Mouse (Mus musculus): ENCODE data around the gene Slc25a47. TPM values are rescaled to one million over a fixed set of nuclear protein-coding genes. Genes with fewer than 3 reads are reported as not detected.
"Not testable (repeated sequence)": the region's sequence is repeated elsewhere in the genome, so short reads cannot be mapped to it uniquely, and the experiment has no call there.

Gene Slc25a47
- polyA plus RNA-seq, 1 experiment from 2014 or later = 12.0 TPM

DNA sequence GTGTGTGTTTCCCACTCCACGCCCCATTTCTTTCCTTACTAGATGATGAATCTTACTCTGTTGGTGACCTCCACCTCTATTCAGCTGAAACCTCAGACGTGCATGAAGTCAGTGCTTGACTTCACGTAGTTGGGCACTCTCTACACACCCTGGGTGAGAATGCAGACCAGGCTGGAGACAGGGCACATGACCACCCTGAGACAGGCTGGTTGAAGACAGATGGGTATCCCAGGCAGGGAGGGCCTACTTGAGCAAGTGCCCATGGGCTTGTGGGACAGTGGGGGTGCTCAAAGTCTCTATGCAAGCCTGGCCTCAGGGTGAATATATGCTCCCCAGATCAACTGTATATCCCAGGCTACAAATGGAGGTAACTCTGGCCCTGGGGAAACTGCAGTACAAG is 1.5 kb upstream of the Slc25a47 start:
- Histone ChIP-seq H3K9me3 (ENCODE audit: low read length) (no peaks in the 10 kb centered on the region), H3K36me3 (ENCODE audit: insufficient read depth, low read length) (no peaks in the 10 kb centered on the region), H3K4me3 (ENCODE audit: low read length) (no peak overlapping the region), H3K4me2 (replicated peaks; ENCODE audit: low read depth, low read length) (0 out of 2 replicates have a peak overlapping the region, but pooled peaks have one; percentile 97), H3K4me1 (ENCODE audit: insufficient read depth, low read length) (peaks cover 47% of the 10 kb centered on the region), H3K27ac (ENCODE audit: low read length) (no peak overlapping the region), H3K27me3 (ENCODE audit: insufficient read depth, low read length) (no peaks in the 10 kb centered on the region), H3K9ac (replicated peaks; ENCODE audit: low read length) (no peak overlapping the region)
- WGBS = 62% methylated on average over 3 of the region's 3 CpGs
- no peak for ATAC-seq (ENCODE audit: low FRiP score, low TSS enrichment)

DNA sequence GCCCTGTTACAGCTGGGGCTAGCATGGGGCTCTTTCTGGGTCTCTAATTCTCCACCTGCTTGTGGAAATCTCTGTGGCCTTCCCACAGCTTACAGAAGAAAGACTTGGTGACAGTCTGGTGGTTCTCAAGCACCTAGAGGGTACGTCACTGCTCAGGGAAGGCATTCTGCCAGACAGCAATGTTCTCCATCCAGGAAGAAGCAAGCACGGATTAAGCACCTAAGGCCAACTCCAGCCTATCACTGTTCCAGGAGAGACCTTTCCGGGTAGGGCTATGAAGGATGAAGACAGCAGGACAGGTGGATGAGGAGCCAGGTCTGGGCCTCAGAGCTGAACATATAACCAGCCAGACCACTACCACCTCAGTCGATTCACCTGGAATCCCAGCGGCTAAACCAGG is 1.1 kb upstream of the Slc25a47 start:
- ATAC-seq (ENCODE audit: low FRiP score, low TSS enrichment) = no peak
- peak overlapping the region; percentile 91 for H3K9ac ChIP-seq (replicated peaks; ENCODE audit: low read length)
- peak overlapping the region; percentile 97 for H3K4me2 ChIP-seq (replicated peaks; ENCODE audit: low read depth, low read length)
- no peaks in the 10 kb centered on the region for H3K9me3 ChIP-seq (ENCODE audit: low read length)
- 38% methylated on average over 5 of the region's 5 CpGs for WGBS
- no peak overlapping the region for H3K27ac ChIP-seq (ENCODE audit: low read length)
- H3K36me3 ChIP-seq (ENCODE audit: insufficient read depth, low read length) = no peaks in the 10 kb centered on the region
- H3K4me1 ChIP-seq (ENCODE audit: insufficient read depth, low read length) = peaks cover 49% of the 10 kb centered on the region
- peak overlapping the region; percentile 59 for H3K4me3 ChIP-seq (ENCODE audit: low read length)
- no peaks in the 10 kb centered on the region for H3K27me3 ChIP-seq (ENCODE audit: insufficient read depth, low read length)

DNA sequence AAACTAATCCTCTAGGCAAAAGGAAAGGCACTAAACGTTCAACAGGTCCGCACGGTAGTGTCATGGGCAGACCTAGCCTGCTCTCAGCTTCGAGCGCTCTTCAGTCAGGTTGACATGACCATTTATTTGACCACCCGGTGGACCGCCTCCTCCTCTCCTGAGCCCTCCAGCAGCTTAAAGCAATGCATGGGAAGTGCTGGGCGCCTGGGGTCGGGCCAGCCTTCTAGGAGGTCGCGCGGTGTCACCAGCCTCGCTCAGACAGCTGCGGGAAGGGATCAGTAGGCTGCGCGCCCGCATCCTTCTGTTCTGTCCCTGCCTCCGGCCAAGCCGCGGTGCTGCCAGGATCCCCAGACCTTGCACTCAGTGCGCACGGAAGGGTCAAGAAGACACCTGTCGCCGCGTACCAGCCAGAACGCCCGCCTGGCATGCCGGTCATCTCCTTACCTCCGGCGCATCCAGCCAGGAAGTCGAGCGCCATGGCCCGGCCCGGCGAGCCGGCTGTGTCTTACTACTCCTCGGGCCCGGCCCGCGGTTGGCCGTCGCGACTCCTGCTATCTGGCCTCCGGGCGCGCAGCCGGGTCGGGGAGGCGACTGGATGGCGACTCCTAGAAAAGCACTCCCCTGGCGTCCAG is 522 bp upstream of the Slc25a47 start:
- Histone ChIP-seq H3K9me3 (ENCODE audit: low read length) (no peaks in the 10 kb centered on the region), H3K9ac (replicated peaks; ENCODE audit: low read length) (peak overlapping the region; percentile 91), H3K4me1 (ENCODE audit: insufficient read depth, low read length) (peaks cover 50% of the 10 kb centered on the region), H3K27ac (ENCODE audit: low read length) (no peak overlapping the region; the same call in 1 of the 2 replicates), H3K36me3 (ENCODE audit: insufficient read depth, low read length) (no peaks in the 10 kb centered on the region), H3K27me3 (ENCODE audit: insufficient read depth, low read length) (no peaks in the 10 kb centered on the region), H3K4me2 (replicated peaks; ENCODE audit: low read depth, low read length) (peak overlapping the region; percentile 97), H3K4me3 (ENCODE audit: low read length) (peak overlapping the region; percentile 59)
- WGBS = 2% methylated on average over 51 of the region's 51 CpGs
- peak; percentile 8 for ATAC-seq (ENCODE audit: low FRiP score, low TSS enrichment)

DNA sequence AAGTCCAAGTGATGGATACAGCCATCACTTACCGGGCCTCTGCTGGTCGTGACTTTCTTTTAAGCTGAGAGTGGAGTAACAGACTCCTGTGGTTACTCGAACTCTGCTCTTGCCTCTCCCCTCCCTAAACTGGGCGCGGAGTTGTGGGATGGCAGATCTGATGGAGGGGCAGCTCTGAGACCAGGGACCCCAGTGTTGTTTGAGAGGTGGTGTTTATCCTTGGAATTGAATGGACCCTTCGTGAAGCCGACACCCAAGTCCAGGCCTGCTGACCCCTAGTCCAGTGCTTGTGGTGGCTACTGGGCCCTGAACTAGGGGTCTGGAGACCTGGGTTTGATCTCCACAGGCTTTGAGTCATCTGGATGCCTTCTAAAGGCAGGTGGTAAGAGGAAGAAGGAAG is 876 bp downstream of the Slc25a47 start:
- WGBS = 46% methylated on average over 7 of the region's 7 CpGs
- H3K9me3 ChIP-seq (ENCODE audit: low read length) = no peaks in the 10 kb centered on the region

DNA sequence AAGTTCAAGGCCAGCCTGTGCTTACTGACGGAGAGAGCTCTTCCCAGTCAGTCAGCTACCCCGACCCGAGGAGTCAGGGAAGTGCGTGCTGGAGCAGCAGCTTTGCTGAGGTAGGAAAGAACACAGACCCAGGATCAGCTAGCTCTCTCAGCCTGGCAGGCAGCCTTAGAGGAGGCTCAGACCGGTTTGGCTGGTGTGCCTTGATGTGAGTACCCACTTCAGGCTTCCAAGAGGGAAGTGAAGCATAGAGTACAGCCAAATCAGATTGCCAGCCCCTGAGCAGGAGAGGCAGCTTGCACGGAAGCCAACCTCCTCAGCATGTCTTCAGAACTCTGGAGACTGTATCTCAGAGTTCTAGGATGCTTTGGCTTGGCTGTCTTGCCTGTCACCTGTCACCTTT is 5.3 kb downstream of the Slc25a47 start:
- H3K27ac ChIP-seq (ENCODE audit: low read length) = peak overlapping the region; percentile 35; the same call in 1 of the 2 replicates
- no peak overlapping the region for H3K4me2 ChIP-seq (replicated peaks; ENCODE audit: low read depth, low read length)
- no peaks in the 10 kb centered on the region for H3K27me3 ChIP-seq (ENCODE audit: insufficient read depth, low read length)
- WGBS = 85% methylated on average over 6 of the region's 6 CpGs
- peaks cover 31% of the 10 kb centered on the region for H3K4me1 ChIP-seq (ENCODE audit: insufficient read depth, low read length)
- H3K9me3 ChIP-seq (ENCODE audit: low read length) = no peaks in the 10 kb centered on the region
- H3K36me3 ChIP-seq (ENCODE audit: insufficient read depth, low read length) = peaks cover 38% of the 10 kb centered on the region
- ATAC-seq (ENCODE audit: low FRiP score, low TSS enrichment) = peak; percentile 72
- no peak overlapping the region for H3K4me3 ChIP-seq (ENCODE audit: low read length)
- no peak overlapping the region for H3K9ac ChIP-seq (replicated peaks; ENCODE audit: low read length)

More for the DNA sequence above, 876 bp downstream of the Slc25a47 start:
- peak overlapping the region; percentile 88 for H3K27ac ChIP-seq (ENCODE audit: low read length)
- H3K4me3 ChIP-seq (ENCODE audit: low read length) = peak overlapping the region; percentile 59
- H3K9ac ChIP-seq (replicated peaks; ENCODE audit: low read length) = peak overlapping the region; percentile 91
- peaks cover 6% of the 10 kb centered on the region; the same call in 1 of the 2 replicates for H3K36me3 ChIP-seq (ENCODE audit: insufficient read depth, low read length)
- H3K4me1 ChIP-seq (ENCODE audit: insufficient read depth, low read length) = peaks cover 52% of the 10 kb centered on the region
- peak overlapping the region; percentile 97 for H3K4me2 ChIP-seq (replicated peaks; ENCODE audit: low read depth, low read length)
- H3K27me3 ChIP-seq (ENCODE audit: insufficient read depth, low read length) = no peaks in the 10 kb centered on the region
- no peak for ATAC-seq (ENCODE audit: low FRiP score, low TSS enrichment)

DNA sequence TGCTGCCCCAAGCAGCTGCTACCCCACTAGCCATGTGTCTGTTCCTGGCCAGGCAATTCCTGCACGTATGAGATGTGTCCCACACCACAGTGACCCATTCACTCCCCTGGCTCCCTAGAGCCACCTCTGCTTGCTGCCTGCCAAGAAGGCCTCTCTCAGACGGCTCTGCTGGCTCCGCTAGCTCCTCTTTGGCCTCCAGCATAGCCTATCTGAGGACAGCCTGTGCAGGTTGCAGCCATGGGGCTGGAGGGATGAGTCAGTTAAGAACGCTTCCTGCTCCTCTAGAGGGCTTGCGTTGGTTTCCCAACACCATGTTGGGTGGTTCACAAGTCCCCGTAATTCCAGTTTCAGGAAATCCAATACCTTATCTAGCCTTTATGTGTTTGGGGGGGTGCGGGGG is 6.8 kb downstream of the Slc25a47 start:
- 90% methylated on average over 7 of the region's 7 CpGs for WGBS
- Histone ChIP-seq H3K36me3 (ENCODE audit: insufficient read depth, low read length) (peaks cover 38% of the 10 kb centered on the region), H3K27ac (ENCODE audit: low read length) (no peak overlapping the region), H3K9me3 (ENCODE audit: low read length) (no peaks in the 10 kb centered on the region), H3K9ac (replicated peaks; ENCODE audit: low read length) (no peak overlapping the region), H3K4me3 (ENCODE audit: low read length) (no peak overlapping the region), H3K4me1 (ENCODE audit: insufficient read depth, low read length) (peaks cover 17% of the 10 kb centered on the region), H3K27me3 (ENCODE audit: insufficient read depth, low read length) (no peaks in the 10 kb centered on the region), H3K4me2 (replicated peaks; ENCODE audit: low read depth, low read length) (no peak overlapping the region)
- no peak for ATAC-seq (ENCODE audit: low FRiP score, low TSS enrichment)

DNA sequence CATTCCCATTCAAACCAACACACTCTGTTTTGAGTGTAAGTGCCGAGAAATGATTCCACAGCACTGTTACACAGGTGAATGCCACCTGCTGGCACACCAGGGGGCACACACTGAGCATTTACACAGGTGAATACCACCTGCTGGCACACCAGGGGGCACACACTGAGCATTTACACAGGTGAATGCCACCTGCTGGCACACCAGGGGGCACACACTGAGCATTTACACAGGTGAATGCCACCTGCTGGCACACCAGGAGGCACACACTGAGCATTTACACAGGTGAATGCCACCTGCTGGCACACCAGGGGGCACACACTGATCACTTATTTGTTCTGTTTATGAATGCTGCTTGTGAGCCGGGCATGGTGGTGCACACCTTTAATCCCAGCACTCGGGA is 12.2 kb downstream of the Slc25a47 start:
- not testable (repeated sequence) for H3K4me2 ChIP-seq (replicated peaks; ENCODE audit: low read depth, low read length)
- 91% methylated on average over 3 of the region's 3 CpGs for WGBS

DNA sequence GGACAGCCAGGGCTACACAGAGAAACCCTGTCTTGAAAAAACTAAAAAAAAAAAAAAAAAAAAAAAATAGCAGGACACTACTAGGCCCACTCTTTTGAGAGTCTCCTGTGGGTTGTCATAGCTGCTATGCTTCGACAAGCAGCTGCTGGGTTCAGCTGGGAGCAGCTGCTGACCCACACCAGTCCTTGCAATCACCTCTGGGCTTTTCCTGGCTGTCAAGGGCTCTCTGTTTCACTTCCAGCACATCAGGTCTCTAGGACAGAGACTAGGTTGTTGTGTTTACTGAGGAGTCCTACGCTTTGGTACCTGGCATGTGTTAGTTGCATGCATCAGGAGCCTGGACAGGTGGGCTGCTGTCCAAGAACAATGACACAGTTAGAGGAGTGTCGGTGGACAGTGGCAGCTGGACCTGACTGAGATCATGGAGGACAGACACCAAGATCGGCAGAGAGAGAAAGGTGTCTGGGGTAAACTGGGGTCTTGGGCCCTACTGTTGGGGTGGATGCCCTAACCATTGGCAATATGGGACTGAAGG is 13.7 kb downstream of the Slc25a47 start:
- Histone ChIP-seq H3K36me3 (ENCODE audit: insufficient read depth, low read length) (peaks cover 9% of the 10 kb centered on the region), H3K4me2 (replicated peaks; ENCODE audit: low read depth, low read length) (no peak overlapping the region), H3K9ac (replicated peaks; ENCODE audit: low read length) (no peak overlapping the region), H3K4me1 (ENCODE audit: insufficient read depth, low read length) (no peaks in the 10 kb centered on the region), H3K27ac (ENCODE audit: low read length) (no peak overlapping the region), H3K9me3 (ENCODE audit: low read length) (no peaks in the 10 kb centered on the region), H3K4me3 (ENCODE audit: low read length) (no peak overlapping the region), H3K27me3 (ENCODE audit: insufficient read depth, low read length) (no peaks in the 10 kb centered on the region)
- ATAC-seq (ENCODE audit: low FRiP score, low TSS enrichment) = no peak
- WGBS = 78% methylated on average over 4 of the region's 4 CpGs

More for the DNA sequence above, 12.2 kb downstream of the Slc25a47 start:
- not testable (repeated sequence) for H3K27ac ChIP-seq (ENCODE audit: low read length); H3K27me3 ChIP-seq (ENCODE audit: insufficient read depth, low read length); H3K4me3 ChIP-seq (ENCODE audit: low read length); H3K9ac ChIP-seq (replicated peaks; ENCODE audit: low read length); H3K9me3 ChIP-seq (ENCODE audit: low read length); ATAC-seq (ENCODE audit: low FRiP score, low TSS enrichment); H3K4me1 ChIP-seq (ENCODE audit: insufficient read depth, low read length)
- peaks cover 20% of the 10 kb centered on the region for H3K36me3 ChIP-seq (ENCODE audit: insufficient read depth, low read length)

DNA sequence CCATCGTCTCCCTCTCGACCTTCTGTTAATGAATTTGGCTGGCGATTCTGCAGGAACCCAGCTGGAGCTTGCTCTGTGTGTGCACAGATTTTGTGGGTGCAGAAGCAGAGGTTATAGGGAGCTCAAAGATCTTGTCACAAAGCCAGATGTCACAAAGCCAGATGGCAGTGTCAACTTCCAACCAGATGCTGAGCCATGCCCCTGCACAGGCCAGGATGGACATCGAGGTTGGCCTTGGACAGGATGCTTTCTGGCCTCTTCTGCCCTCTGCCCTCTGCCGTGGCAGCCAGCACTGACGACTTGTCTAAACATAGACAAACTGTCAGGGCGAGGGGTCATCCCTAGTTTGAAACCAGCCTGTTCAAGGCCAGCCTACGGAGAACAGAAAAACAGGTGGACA is 14.3 kb downstream of the Slc25a47 start:
- ATAC-seq (ENCODE audit: low FRiP score, low TSS enrichment) = peak; percentile 40; the same call in 1 of the 2 replicates
- H3K9ac ChIP-seq (replicated peaks; ENCODE audit: low read length) = no peak overlapping the region
- 43% methylated on average over 8 of the region's 8 CpGs for WGBS
- H3K27me3 ChIP-seq (ENCODE audit: insufficient read depth, low read length) = no peaks in the 10 kb centered on the region
- no peak overlapping the region for H3K27ac ChIP-seq (ENCODE audit: low read length)
- peaks cover 4% of the 10 kb centered on the region; the same call in 1 of the 2 replicates for H3K36me3 ChIP-seq (ENCODE audit: insufficient read depth, low read length)
- H3K4me1 ChIP-seq (ENCODE audit: insufficient read depth, low read length) = no peaks in the 10 kb centered on the region
- no peak overlapping the region for H3K4me3 ChIP-seq (ENCODE audit: low read length)
- H3K9me3 ChIP-seq (ENCODE audit: low read length) = no peaks in the 10 kb centered on the region
- H3K4me2 ChIP-seq (replicated peaks; ENCODE audit: low read depth, low read length) = no peak overlapping the region

DNA sequence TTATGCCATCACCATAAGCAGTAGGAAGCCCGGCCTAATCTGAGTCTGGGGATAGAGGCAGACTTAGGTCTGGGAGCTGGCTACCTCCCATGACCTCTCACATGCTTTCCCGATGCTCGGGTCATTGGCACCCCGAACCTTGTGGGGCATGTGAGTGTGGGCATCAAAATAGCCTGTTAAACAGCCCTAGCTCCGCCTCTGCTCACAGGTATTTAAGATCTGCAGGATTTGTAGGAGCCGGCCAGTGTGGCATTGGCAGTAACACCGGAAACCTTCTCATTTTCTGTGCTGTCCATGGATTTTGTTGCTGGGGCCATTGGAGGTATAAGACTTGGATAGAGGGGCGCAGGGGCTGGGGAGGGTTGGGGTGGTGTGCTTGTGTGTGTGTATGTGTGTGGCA is 15.0 kb downstream of the Slc25a47 start:
- no peaks in the 10 kb centered on the region for H3K27me3 ChIP-seq (ENCODE audit: insufficient read depth, low read length)
- H3K27ac ChIP-seq (ENCODE audit: low read length) = no peak overlapping the region

More for the DNA sequence above, 15.0 kb downstream of the Slc25a47 start:
- ATAC-seq (ENCODE audit: low FRiP score, low TSS enrichment) = no peak
- Histone ChIP-seq H3K9me3 (ENCODE audit: low read length) (no peaks in the 10 kb centered on the region), H3K4me2 (replicated peaks; ENCODE audit: low read depth, low read length) (no peak overlapping the region), H3K4me1 (ENCODE audit: insufficient read depth, low read length) (no peaks in the 10 kb centered on the region), H3K4me3 (ENCODE audit: low read length) (no peak overlapping the region), H3K9ac (replicated peaks; ENCODE audit: low read length) (no peak overlapping the region), H3K36me3 (ENCODE audit: insufficient read depth, low read length) (no peaks in the 10 kb centered on the region; the same call in 1 of the 2 replicates)
- 85% methylated on average over 8 of the region's 8 CpGs for WGBS

Data from kidney, embryonic 16.5 days (tissue).